Mouse (Mus musculus) hindbrain, embryonic 11.5 days (tissue): Measurements from ENCODE around the gene Neu4. TPM values are rescaled to one million over a fixed set of nuclear protein-coding genes. Genes with fewer than 3 reads are reported as not detected.
A peak's percentile ranks its signal among the peaks of the same experiment; 100 is the strongest.
"Not testable (repeated sequence)": the region's sequence is repeated elsewhere in the genome, so short reads cannot be mapped to it uniquely, and the experiment has no call there.

ENCODE experiments used
- ATAC-seq: fragments of 200-750 bp; cut with Nextera tagmentation; 2 replicates; pipeline ENCODE4 v1.8.0; 2017; ENCODE audit warnings: mild to moderate bottlenecking, moderate TSS enrichment, moderate library complexity; ENCODE audit not compliant: low FRiP score
- DNase-seq: peaks from one replicate; pipeline ENCODE4 v3.0.0-alpha.2; 2015; ENCODE audit warnings: low spot score
- H3K27ac ChIP-seq: fragments of 300-500 bp; sonication (generic); 2 replicates; pipeline ENCODE4 v1.5.1; 2014; ENCODE audit warnings: mild to moderate bottlenecking, low read depth, low read length
- H3K27me3 ChIP-seq: fragments of 300-500 bp; sonication (generic); 2 replicates; pipeline ENCODE4 v1.6.1; 2014; ENCODE audit warnings: mild to moderate bottlenecking, low read length, moderate library complexity, mixed read lengths; ENCODE audit not compliant: control insufficient read depth, insufficient read depth
- H3K36me3 ChIP-seq: fragments of 300-500 bp; sonication (generic); 2 replicates; pipeline ENCODE4 v1.6.1; 2014; ENCODE audit warnings: mild to moderate bottlenecking, low read length, moderate library complexity, mixed read lengths; ENCODE audit not compliant: control insufficient read depth, insufficient read depth
- H3K4me1 ChIP-seq: fragments of 300-500 bp; sonication (generic); replicated peaks from 2 replicates; pipeline ENCODE4 v1.6.1; 2014; ENCODE audit warnings: low read length, mixed read lengths; ENCODE audit not compliant: control insufficient read depth, insufficient read depth
- H3K4me2 ChIP-seq: fragments of 300-500 bp; sonication (generic); replicated peaks from 2 replicates; pipeline ENCODE4 v1.6.1; 2014; ENCODE audit warnings: mild to moderate bottlenecking, low read depth, low read length
- H3K4me3 ChIP-seq: fragments of 300-500 bp; sonication (generic); 2 replicates; pipeline ENCODE4 v1.5.1; 2014; ENCODE audit warnings: low read depth, low read length
- H3K9ac ChIP-seq: fragments of 300-500 bp; sonication (generic); 2 replicates; pipeline ENCODE4 v1.6.1; 2014; ENCODE audit warnings: low read depth, low read length
- H3K9me3 ChIP-seq: fragments of 300-500 bp; sonication (generic); 2 replicates; pipeline ENCODE4 v1.6.1; 2016; ENCODE audit warnings: low read length; ENCODE audit not compliant: control insufficient read depth
- WGBS: fragments of 180-500 bp; shearing (Covaris S2); extraction: QIAGEN DNeasy Blood & Tissue Kit; methylation state at CpG from one replicate; pipeline ENCODE4 v1.1.7; 2014; 5-methylcytosine and 5-hydroxymethylcytosine counted together
- polyA plus RNA-seq: library from polyadenylated mRNA; unstranded; fragments of >200 nt; fragmentation: Nextera tagmentation; extraction: Ambion mirVana; gene quantifications from 2 replicates; pipeline ENCODE4 v1.2.1, GENCODE M21; 2014

The Neu4 gene
- not detected in 2 replicates for polyA plus RNA-seq

DNA sequence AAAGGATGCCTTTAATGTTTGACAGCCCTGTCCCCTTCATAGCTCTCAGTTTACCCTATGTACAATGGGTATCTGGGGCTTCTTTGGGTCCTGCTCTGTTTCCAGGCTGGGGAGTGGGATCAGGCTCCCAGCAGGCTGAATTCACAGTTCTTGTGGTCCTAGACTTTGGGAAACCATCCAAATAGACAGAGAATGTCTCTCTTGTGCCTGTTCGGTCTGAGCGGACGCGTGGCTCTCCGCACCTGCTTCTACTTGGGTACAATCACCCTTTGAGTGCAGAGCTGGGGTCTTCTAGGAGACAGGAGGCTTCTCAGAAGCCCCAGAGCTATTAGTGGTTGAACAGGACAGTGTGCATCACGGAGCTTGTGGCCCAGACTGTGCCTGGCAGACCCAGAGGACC lies at the start of gene Neu4:
TSS of gene Neu4 (plus strand) at position 301 of the 400 bp plus-strand sequence.
- WGBS = 81% methylated on average over 6 of the region's 6 CpGs
- Histone ChIP-seq H3K4me3 (no peak within 1 kb of the TSS), H3K4me2 (no peak within 1 kb of the TSS), H3K27me3 (no peaks in the 10 kb centered on the region), H3K9me3 (no peaks in the 10 kb centered on the region), H3K4me1 (no peaks in the 10 kb centered on the region), H3K9ac (no peak within 1 kb of the TSS), H3K27ac (no peak within 1 kb of the TSS), H3K36me3 (no peaks in the 10 kb centered on the region)
- no peak for DNase-seq
- no peak for ATAC-seq

DNA sequence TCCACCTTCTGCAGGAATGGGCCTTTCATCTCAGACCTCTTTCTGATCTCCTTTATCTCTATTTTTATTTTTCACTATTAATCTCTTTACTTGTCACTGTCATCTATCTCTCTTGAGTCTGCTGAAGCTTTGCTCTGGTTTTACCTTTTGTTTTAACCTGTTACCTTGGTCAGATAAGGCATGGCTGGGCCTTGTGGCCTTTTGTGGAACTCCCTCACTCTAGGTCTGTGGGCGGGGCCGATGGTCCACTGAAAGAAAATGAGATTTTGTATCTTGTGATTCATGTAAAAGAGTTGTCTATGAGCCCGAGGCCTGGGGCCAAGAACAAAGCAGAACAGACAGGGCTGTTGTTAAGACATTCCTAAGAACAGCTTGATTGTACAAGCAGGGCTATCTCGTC lies 49.5 kb upstream of the Neu4 start:
- H3K4me3 ChIP-seq, ATAC-seq, H3K27ac ChIP-seq, H3K4me1 ChIP-seq, H3K4me2 ChIP-seq, H3K36me3 ChIP-seq, H3K27me3 ChIP-seq, H3K9ac ChIP-seq, DNase-seq, H3K9me3 ChIP-seq: not testable (repeated sequence)
- WGBS = no CpG with 5 or more reads among the region's 4 CpGs

DNA sequence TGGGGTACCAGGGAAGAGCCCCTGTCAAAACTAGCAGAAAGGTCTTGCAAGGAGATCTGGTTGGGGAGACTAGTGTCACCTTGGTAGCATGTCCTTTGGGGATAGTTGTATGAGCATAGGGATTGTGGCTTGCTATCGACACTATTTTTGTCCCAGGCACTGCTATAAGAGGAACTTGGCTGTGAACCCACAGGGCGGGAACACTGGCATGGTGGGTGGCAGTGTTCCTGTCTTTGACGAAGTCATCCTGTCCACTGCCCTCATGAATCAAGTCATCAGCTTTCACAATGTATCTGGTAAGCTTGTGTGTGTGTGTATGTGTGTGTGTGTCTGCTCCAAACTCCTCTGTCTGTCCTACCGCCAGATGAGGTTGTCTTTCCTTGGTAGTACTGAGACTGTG lies 44.5 kb upstream of the Neu4 start:
- H3K36me3 ChIP-seq, H3K27ac ChIP-seq, H3K4me2 ChIP-seq, DNase-seq, H3K9ac ChIP-seq, H3K4me1 ChIP-seq, H3K27me3 ChIP-seq, H3K4me3 ChIP-seq, ATAC-seq, H3K9me3 ChIP-seq: not testable (repeated sequence)
- WGBS = 88% methylated on average over 1 of the region's 4 CpGs

DNA sequence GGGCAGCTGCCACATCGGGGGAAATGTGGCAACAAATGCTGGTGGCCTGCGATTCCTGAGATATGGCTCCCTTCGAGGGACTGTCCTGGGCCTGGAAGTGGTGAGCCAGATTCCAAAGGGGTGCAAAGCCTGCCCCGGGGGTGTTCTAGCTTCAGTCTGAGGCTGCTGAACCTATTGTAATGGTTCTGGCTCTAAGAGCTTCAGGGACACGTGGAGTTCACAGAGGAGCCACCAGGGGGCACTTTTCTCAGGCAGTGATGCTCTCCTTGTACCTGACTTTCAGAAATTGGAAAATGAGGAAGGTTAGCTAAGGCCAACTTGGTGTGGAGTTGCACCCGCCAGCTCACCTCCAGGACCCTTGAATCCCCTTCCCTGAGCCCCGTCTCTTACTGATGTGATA lies 42.0 kb upstream of the Neu4 start:
- peak; percentile 21; the same call in 1 of the 2 replicates for ATAC-seq
- H3K27me3 ChIP-seq, H3K36me3 ChIP-seq, DNase-seq, H3K4me3 ChIP-seq, H3K4me1 ChIP-seq, H3K9ac ChIP-seq, H3K27ac ChIP-seq, H3K4me2 ChIP-seq, H3K9me3 ChIP-seq: not testable (repeated sequence)
- WGBS = no CpG with 5 or more reads among the region's 7 CpGs

DNA sequence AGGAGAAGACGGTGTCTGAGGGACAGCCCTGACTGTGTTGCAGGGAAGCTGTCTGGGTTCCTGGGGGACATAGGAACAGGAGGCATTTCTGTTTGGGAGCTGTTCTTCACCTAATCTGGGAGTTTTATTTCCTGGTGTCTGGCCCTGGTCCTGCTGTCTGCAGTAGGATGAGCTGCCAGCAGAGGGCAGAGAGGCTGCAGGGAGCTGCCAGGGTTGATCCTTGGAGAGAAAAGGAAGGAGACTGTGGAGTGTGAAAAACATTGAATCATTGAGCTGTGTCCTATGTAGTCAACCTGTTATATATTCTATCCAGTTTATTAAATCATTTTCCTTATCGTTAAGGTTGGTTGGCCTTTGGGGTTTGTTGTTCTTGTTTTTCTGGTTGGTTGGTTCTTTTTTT lies 39.3 kb upstream of the Neu4 start:
- not testable (repeated sequence) for H3K9ac ChIP-seq, H3K27me3 ChIP-seq, H3K9me3 ChIP-seq, H3K4me3 ChIP-seq, H3K27ac ChIP-seq, H3K36me3 ChIP-seq, H3K4me1 ChIP-seq, DNase-seq, H3K4me2 ChIP-seq
- peak; percentile 43; the same call in 1 of the 2 replicates for ATAC-seq
- no CpG with 5 or more reads among the region's 2 CpGs for WGBS

DNA sequence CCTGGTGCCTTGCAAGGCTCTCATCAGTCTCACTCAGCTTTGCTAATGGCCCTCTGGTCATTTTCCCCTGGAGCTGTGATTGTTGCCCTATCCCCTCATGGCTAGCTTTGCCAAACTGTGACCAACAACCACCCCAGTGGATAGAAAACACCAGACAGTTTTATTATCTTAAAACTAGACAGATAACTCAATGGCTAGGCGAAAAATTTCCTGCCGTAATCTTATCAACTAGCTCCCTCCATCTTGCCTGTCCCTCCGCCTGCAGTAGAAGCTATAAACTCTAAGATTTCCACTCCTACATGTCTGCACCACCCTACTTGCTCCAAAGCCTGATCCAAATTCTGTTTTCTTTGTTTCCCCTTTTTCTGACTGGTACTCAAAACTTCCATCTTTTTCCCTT lies 34.1 kb upstream of the Neu4 start:
- Histone ChIP-seq H3K9ac (no peak overlapping the region), H3K4me3 (no peak overlapping the region), H3K4me2 (no peak overlapping the region), H3K9me3 (no peaks in the 10 kb centered on the region), H3K27ac (no peak overlapping the region), H3K4me1 (no peaks in the 10 kb centered on the region), H3K27me3 (no peaks in the 10 kb centered on the region), H3K36me3 (no peaks in the 10 kb centered on the region)
- ATAC-seq (no peak), DNase-seq (no peak)
- WGBS = 92% methylated on average over 3 of the region's 3 CpGs

DNA sequence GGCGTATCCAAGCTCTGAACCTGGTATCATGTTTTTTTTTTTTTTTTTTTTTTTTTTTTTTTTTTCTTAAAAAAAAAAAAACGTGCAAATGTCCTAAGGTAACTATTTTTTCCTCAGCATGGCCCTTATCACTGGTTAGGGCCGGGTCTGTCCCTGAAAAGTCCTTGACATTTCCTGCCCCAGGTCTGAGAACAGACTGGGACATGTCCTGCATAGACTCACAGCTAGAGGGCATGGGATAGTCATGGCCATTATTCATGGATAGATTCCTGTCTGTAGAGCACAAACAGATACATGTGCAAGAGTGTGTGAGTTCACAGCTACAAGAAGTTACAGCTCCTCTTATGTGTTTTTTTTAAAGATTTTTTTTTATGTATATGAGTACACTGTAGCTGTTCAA lies 31.5 kb upstream of the Neu4 start:
- H3K36me3 ChIP-seq = no peaks in the 10 kb centered on the region
- H3K27me3 ChIP-seq = no peaks in the 10 kb centered on the region
- H3K27ac ChIP-seq = no peak overlapping the region
- DNase-seq (no peak), ATAC-seq (no peak)
- H3K4me2 ChIP-seq = no peak overlapping the region
- no peak overlapping the region for H3K9ac ChIP-seq
- H3K4me1 ChIP-seq = no peaks in the 10 kb centered on the region
- 80% methylated on average over 3 of the region's 3 CpGs for WGBS
- H3K9me3 ChIP-seq = no peaks in the 10 kb centered on the region
- no peak overlapping the region for H3K4me3 ChIP-seq

DNA sequence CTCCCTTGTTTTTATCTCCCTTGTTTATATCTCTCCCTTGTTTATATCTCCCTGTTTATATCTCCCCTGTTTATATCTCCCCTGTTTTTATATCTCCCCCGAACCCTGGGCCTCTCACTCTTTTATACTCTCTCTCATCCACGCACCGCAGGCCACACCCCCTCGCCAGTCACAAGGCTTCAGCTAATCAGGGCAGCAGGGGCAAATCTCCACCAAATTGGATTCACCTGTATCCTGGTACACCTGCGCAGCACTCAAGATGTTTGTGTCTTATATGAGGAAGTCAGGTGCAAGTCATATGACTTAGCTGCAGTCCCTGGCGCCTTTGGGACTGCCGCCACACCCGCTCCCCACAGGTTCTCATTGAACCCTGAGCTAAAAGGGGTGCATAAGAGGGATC lies 30.0 kb upstream of the Neu4 start, which contains the start of gene Gal3st2c:
TSS of gene Gal3st2c (plus strand) at position 301 of the 400 bp plus-strand sequence.
- not testable (repeated sequence) for ATAC-seq, H3K27ac ChIP-seq, H3K9ac ChIP-seq, H3K4me3 ChIP-seq, H3K9me3 ChIP-seq, DNase-seq, H3K27me3 ChIP-seq, H3K4me1 ChIP-seq, H3K4me2 ChIP-seq, H3K36me3 ChIP-seq
- WGBS = 92% methylated on average over 7 of the region's 8 CpGs

DNA sequence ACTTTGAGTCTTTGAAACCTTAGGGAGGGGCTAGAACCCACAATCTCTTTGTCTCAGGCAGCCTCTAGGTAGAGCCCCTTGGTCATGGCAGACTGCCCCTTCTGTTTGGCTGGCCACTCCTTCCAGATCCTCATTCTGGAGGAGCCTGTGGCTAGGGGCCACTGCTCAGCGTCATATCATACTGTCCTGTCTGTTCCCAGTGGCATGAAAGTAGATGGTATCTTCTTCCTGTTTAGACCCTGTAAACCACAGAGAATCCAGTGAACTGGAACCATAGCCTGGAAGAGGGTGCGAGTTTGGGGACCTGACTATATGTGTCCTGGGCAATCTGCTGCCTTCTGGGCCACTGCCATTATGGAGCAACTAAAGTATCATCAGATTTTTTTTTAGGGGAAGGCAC lies 29.2 kb upstream of the Neu4 start:
- not testable (repeated sequence) for ATAC-seq, H3K9ac ChIP-seq

More for the DNA sequence above, 29.2 kb upstream of the Neu4 start:
- WGBS = 78% methylated on average over 2 of the region's 2 CpGs
- H3K9me3 ChIP-seq, H3K4me3 ChIP-seq, H3K4me2 ChIP-seq, DNase-seq, H3K27me3 ChIP-seq, H3K27ac ChIP-seq, H3K4me1 ChIP-seq, H3K36me3 ChIP-seq: not testable (repeated sequence)
